Mouse (Mus musculus): ENCODE data around the gene Cdsn. TPM values are rescaled to one million over a fixed set of nuclear protein-coding genes. Genes with fewer than 3 reads are reported as not detected.

The Cdsn gene
- total RNA-seq, 2 experiments from 2014 or later: 0.41 to 0.47 TPM

DNA sequence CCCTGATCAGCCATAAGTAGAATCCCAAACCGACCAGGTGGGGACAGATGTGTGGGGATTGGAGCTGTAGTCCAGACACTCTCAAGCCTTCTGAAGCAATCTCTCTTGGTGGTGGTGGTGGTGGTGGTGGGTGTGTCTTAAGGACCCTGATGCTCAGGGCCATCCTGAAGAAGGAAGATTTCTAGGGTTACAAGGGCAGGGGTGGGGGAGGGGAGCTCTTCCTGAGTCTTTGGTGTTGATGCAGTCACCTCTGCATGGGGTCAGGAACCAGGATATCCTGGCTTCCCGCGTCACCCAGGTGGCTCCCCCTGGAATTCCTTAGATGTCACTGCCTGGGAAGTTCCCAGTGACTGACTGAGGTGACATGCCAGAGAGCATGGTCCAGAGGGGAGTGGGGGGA, 19.6 kb upstream of the Cdsn start:
- DNase-seq (ENCODE audit: extremely low spot score in 1 of 2, low spot score in 2 of 2): no peak
- intact Hi-C loops (cut with DNase I): no loop called here

GRCm38 (mm10) chr17:35532901-35533300, 19.0 kb upstream of the Cdsn start, which contains the start of gene Psors1c2:
Psors1c2 (plus strand) TSS chr17:35533201.
- intact Hi-C loops (cut with DNase I): no loop called here
- DNase-seq (ENCODE audit: extremely low spot score in 1 of 2, low spot score in 2 of 2): no peak

DNA sequence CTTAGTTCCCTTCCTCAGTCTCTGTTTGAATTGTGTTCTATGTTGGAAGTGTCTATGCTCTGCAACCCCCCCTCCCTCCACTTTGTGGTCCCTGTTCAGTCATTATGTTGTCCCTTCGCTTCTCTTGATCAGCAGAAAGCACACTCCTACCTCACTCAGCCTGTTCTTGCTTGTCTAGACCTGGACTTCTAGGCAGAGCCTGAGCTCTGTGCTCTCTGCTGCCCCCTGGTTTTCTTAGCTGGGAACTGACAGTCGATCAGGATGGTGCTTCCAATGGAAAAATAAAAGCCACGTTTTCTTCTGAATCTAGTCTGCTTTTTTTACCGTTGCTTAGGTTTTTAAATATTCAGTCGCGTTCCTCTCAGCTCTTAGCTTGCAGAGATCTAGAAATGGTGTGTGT, 17.6 kb upstream of the Cdsn start:
- intact Hi-C loops (cut with DNase I): no loop called here
- peak; percentile 79 to 84 for DNase-seq (ENCODE audit: extremely low spot score in 1 of 2, low spot score in 2 of 2)

GRCm38 (mm10) chr17:35537421-35537820, 14.5 kb upstream of the Cdsn start:
- intact Hi-C loops (cut with DNase I): no loop called here

DNA sequence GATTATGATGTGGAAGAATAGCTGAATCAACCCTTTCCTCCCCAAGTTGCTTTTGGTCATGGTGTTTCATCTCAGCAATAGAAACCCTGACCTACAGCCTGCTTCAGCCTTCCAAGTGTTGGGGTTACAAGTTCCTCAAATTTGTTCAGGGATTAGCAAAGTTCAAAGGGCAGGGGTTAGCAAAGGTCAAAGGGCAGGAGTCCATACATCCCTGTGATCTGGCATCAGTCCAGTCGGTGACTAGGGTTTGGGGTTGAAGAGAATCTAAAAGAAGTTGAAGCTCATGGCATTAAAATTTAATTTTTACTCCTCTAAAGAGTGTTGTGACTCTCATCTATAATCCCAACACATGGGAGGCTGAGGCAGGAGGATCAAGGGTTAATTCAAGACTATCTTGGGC, 13.5 kb upstream of the Cdsn start:
- intact Hi-C loops (cut with DNase I): no loop called here
- no peak for DNase-seq (ENCODE audit: extremely low spot score in 1 of 2, low spot score in 2 of 2)

More at GRCm38 (mm10) chr17:35537421-35537820, 14.5 kb upstream of the Cdsn start:
- no peak for DNase-seq (ENCODE audit: extremely low spot score in 1 of 2, low spot score in 2 of 2)

DNA sequence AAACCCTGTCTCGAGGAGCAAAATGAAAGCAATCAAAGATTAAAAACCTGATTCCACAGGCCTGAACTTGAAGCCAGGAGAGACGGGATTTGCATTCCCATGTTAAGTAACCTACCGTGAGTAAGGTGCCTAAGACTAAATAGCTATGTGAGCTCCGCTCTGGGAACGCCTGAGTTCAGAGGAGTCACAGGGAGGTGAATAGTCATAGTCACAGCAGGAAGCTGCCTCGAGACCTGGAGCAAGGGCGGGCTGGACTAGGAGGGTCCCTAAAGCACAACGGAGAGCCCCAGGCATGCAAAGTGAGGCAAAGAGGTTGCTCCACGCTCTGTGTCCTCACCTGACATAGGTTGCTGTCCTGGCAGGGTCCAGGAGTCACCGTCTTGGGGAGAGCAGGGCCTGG, 12.4 kb upstream of the Cdsn start:
- intact Hi-C loops (cut with DNase I): no loop called here
- DNase-seq (ENCODE audit: extremely low spot score in 1 of 2, low spot score in 2 of 2): no peak

DNA sequence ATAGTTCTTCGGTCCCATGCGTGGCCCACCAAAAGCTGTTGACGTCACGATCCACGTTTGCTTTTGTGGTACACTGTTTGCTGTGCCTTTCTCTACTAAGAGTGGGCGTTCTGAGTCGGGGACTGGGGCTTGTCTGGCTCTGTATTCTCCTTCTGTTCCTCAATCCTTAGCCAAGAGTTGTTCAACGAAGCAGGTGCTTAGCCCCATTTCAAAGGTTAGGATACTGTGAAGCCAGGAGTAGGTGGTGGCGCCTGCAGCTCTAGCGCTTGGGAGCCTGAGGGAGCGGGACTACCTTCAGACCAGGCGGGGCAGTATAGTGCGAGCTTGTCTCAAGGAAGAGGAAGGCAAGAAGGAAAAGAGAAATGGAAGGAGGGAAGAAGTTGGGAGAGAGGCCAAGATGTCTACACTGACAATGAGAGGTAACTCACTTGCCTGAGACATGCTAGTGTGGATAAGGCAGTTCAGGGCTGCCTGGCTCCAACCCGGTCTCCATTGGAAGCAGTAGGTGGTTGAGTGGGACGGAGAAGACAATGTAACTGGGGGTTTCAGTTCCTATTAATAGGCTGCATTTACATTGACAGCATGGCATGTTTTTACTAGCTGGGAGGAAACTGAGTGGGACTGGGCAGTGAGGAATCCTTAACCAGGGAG, 9.0 kb upstream of the Cdsn start:
- intact Hi-C loops (cut with DNase I): no loop called here
- no peak for DNase-seq (ENCODE audit: extremely low spot score in 1 of 2, low spot score in 2 of 2)

DNA sequence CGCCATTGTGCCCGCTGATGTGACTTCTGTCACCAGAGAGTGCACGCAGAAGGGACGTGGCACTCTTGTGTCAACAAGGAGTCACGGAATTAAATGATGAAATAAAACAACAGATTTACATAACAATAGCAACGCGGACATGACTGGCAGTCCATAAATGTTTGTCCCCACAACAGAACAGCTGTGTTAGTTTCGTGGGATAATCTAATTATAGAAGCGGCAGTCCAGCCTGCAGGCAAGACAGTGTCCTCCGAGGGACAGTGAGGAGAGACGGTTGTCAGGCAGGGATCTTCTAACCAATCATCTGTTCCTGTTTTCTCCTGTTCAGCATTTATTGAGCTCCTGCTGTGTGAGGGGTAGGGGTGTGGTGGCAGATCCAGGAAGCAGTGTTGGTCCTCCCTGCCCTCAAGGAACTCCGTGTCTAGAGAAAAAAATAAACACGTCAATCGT, 8.5 kb upstream of the Cdsn start:
- intact Hi-C loops (cut with DNase I): no loop called here
- DNase-seq (ENCODE audit: extremely low spot score in 1 of 2, low spot score in 2 of 2): no peak

- intact Hi-C loops (cut with DNase I): no loop called here
- DNase-seq (ENCODE audit: extremely low spot score in 1 of 2, low spot score in 2 of 2): no peak
Measured at GRCm38 (mm10) chr17:35544001-35544400, 7.9 kb upstream of the Cdsn start.

DNA sequence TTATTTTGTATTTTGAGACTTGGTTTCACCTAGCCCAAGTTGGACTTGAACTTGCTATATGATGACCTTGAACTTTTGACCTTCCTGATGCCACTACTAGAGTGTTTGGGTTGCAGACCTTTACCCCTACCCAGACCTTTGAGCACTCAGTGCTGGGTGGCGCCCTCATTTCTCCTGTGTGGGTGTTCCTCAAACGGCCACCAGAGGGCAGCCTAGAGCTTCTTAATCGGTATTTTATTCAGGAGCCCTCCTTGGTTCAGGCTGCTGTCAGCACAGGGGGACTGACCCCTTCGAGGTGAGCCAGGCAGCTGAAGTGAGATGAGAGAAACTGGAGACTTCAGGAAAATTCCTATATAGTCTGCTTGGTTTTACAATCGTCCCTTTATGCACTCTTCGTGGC, 7.2 kb upstream of the Cdsn start:
- peak in 1 of 2 experiments; percentile 44 for DNase-seq (ENCODE audit: extremely low spot score in 1 of 2, low spot score in 2 of 2)
- intact Hi-C loops (cut with DNase I): no loop called here

GRCm38 (mm10) chr17:35547465-35547864, 4.5 kb upstream of the Cdsn start:
- intact Hi-C loops (cut with DNase I): no loop called here
- no peak for DNase-seq (ENCODE audit: extremely low spot score in 1 of 2, low spot score in 2 of 2)

- DNase-seq (ENCODE audit: extremely low spot score in 1 of 2, low spot score in 2 of 2): no peak
- intact Hi-C loops (cut with DNase I): no loop called here
Measured at GRCm38 (mm10) chr17:35548636-35549035, 3.3 kb upstream of the Cdsn start.

DNA sequence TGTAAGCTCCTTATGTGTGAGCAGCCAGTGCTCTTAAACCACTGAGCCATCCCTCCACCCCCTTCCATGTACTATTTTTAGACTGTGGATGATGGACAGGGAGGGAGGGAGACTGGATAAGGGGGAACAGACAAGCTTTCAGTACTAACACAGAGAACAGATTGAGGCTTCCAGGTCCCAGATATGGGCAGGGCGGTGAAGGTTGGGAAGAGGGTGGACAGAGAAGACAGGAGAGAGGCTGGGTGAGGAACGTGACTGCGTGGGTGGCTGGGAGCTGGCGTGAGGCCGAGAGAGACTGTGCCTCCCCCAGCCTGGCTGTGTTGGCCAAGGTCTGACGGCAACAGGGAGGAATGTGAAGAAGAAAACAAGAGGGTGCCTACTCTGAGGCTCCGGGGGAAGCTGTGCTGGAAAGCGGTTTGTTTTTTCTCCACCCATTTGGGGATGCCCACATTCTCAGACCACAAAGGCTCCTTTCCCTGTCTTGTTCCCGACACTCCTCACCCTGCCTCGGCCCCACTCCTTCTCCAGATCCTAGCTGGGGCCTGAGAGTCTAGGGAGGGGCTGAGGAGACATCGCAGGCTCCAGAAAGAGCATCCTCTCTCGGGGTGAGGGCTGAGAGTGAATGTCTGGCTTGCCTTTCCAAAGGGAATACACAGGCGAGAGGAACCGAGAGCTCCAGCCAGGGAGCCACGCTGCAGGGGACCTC, 2.3 kb upstream of the Cdsn start:
- peak; percentile 59 to 89 for DNase-seq (ENCODE audit: extremely low spot score in 1 of 2, low spot score in 2 of 2)
- intact Hi-C loops (cut with DNase I): no loop called here

DNA sequence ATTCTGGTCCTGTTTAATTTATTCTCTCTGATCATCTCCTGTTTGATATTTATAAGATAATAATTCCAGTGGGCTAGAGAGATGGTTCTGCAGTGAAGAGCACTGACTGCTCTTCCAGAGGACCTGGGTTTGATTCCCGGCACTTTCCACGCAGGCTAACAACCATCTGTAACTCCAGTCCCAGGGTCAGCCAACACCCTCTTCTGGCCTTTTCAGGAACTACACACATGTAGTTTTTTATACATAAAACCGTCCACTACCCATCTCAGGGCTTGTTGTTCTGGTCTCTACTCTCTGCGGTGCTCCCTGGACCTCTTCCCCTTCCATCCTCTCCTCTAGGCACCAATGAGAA, 1.8 kb upstream of the Cdsn start:
- no peak for DNase-seq (ENCODE audit: extremely low spot score in 1 of 2, low spot score in 2 of 2)
- intact Hi-C loops (cut with DNase I): no loop called here

DNA sequence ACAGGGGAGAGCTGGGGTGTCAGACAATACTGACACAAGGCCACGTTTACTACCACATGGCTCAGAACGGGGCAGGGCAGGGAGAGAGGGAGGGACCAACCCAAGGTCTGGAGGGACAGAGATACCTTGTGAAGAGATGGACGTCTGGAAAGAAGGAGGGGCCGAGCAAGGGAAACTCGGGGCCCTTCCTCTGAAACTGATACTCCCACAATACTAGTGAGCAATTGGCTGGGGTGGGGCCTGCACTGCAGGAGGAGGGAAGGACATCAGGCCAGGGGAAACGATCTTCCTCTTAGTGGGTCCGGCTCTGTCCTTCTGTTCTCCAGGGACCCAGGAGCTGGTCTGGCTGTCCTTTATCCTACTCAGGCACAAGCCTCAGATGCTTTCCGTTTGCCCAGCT, 1.1 kb upstream of the Cdsn start:
- intact Hi-C loops (cut with DNase I): no loop called here
- no peak for DNase-seq (ENCODE audit: extremely low spot score in 1 of 2, low spot score in 2 of 2)

GRCm38 (mm10) chr17:35554321-35554720, 2.4 kb downstream of the Cdsn start:
- no peak for DNase-seq (ENCODE audit: extremely low spot score in 1 of 2, low spot score in 2 of 2)
- intact Hi-C loops (cut with DNase I): no loop called here

DNA sequence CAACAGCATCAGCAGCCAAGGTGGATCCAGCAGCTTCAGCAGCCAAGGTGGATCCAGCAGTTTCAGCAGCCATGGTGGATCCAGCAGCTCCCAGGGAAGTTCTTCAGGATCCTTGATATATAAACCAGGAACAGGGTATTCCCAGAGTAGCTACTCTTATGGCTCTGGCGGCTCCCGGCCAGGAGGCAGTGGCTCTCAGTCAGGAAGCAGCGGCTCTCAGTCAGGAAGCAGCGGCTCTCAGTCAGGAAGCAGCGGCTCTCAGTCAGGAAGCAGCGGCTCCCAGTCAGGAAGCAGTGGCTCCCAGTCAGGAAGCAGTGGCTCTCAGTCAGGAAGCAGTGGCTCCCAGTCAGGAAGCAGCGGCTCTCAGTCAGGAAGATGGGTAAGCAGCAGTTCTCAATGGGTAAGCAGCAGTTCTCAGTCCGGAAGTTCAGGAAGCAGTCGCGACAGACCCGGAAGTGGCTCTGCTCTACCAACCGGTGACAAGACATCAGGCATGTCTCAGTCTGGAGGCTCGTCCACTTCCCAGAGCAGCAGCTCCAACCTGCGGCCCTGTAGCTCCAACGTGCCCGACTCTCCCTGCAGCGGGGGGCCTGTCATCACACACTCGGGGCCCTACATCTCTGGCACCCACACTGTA, 3.0 kb downstream of the Cdsn start:
- DNase-seq (ENCODE audit: extremely low spot score in 1 of 2, low spot score in 2 of 2): no peak
- intact Hi-C loops (cut with DNase I): no loop called here

DNA sequence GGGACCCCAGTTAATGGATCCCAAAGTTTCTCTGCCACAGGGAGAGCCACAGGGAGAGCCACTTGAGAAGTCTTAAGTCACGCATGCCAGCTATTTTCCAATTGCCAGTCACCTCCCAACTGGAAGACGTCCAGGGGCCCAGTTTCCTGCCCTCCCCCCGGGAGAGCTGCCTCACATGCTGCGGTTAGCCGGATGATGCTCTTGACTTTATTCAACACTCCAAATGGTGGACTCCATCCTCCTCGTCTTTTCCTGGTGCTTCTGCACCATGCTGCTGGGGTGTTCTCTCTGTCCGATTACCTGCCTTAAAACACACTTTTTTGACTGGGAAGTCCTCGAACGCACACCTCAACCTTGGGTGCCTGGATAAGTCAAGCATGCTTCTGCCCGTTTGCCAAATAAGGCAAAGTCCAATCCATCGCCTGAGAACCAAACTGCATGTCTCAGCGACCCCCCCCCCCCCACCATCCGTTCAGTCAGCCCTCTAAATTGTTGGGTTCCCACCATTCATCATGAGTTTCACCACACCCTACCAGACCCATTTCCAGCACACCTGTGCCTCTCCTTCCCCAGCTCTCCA, 4.3 kb downstream of the Cdsn start:
- intact Hi-C loops (cut with DNase I): no loop called here
- no peak for DNase-seq (ENCODE audit: extremely low spot score in 1 of 2, low spot score in 2 of 2)

DNA sequence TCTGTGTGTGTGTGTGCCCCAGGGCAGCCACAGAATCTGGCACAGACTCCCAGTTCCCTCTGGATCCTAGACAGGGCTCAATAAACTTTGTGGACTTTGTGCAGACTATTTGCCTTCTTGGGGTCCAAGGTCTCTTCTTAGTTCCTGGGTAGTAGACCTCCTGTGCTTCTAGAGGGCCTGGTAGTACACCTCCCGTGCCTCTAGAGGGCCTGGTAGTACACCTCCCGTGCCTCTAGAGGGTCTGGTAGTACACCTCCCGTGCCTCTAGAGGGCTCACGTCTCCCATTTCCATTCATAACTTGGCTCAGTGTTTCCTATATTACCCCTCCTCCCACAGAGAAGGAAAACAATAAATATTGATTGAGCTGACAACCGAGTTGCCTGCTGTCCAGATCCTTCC, 4.9 kb downstream of the Cdsn start:
- DNase-seq (ENCODE audit: extremely low spot score in 1 of 2, low spot score in 2 of 2): peak in 1 of 2 experiments; percentile 68
- intact Hi-C loops (cut with DNase I): no loop called here

DNA sequence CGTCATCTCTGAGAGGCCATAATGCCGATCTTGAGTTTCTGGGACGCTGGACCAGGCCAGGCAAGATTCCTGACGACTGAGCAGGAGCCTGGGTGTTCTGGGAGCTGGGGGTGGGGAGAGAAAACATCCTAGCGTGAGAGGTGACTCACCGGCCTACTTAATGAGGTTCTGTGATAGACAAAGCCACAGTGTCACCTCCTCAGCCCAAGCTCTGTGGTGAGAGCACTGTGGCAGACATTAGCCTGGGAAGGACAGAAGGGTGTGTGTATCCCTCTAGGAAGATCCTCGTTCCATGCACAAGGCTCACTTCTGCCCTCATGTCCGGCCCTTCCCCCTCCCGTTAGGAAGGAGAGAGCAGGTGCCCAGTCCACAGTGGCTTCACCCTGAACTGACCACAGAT, 5.4 kb downstream of the Cdsn start:
- intact Hi-C loops (cut with DNase I): no loop called here
- DNase-seq (ENCODE audit: extremely low spot score in 1 of 2, low spot score in 2 of 2): no peak
